Mouse (Mus musculus) gastrocnemius, adult 8-10 months (tissue): ENCODE measurements at regions not wholly inside any gene's neighbourhood (a gene's known extent, or its start where the extent isn't known, plus 50 kb on each side); places are given as distances from the start of the nearest gene placed in this dataset.

Experiments used
- DNase-seq, 2 experiments: peaks; one replicate each; pipeline ENCODE4 v3.0.0; 2022; ENCODE audit warnings: low spot score in 2 of 2

GRCm38 (mm10) chr15:37166744-37167143, 159.2 kb upstream of the Zfp706 start:
- no peak for DNase-seq

- DNase-seq, result no peak
These were observed 158.4 kb upstream of the Zfp706 start for GRCm38 (mm10) chr15:37165887-37166507.

GRCm38 (mm10) chr15:37165216-37165615, 157.6 kb upstream of the Zfp706 start:
- DNase-seq, result no peak

- no peak for DNase-seq
These were observed 156.9 kb upstream of the Zfp706 start for GRCm38 (mm10) chr15:37164191-37165135.

- DNase-seq, result no peak
These were observed 152.4 kb upstream of the Zfp706 start for GRCm38 (mm10) chr15:37159956-37160355.

- no peak for DNase-seq
These were observed 151.8 kb upstream of the Zfp706 start for GRCm38 (mm10) chr15:37159349-37159748.

GRCm38 (mm10) chr15:37157386-37157785, 149.8 kb upstream of the Zfp706 start:
- DNase-seq, result no peak

GRCm38 (mm10) chr15:37154934-37155333, 147.4 kb upstream of the Zfp706 start:
- DNase-seq, result no peak

- no peak for DNase-seq
These were observed 145.6 kb upstream of the Zfp706 start for GRCm38 (mm10) chr15:37153177-37153576.

GRCm38 (mm10) chr15:37135590-37136164, 128.1 kb upstream of the Zfp706 start:
- DNase-seq, result peak; percentile 15 to 21

GRCm38 (mm10) chr15:37134913-37135589, 127.5 kb upstream of the Zfp706 start:
- DNase-seq, result no peak

GRCm38 (mm10) chr15:37134386-37134785, 126.8 kb upstream of the Zfp706 start:
- no peak for DNase-seq

- DNase-seq, result no peak
These were observed 126.3 kb upstream of the Zfp706 start for GRCm38 (mm10) chr15:37133916-37134315.

GRCm38 (mm10) chr15:37127681-37128080, 120.1 kb upstream of the Zfp706 start:
- DNase-seq, result no peak

GRCm38 (mm10) chr15:37127170-37127569, 119.6 kb upstream of the Zfp706 start:
- no peak for DNase-seq

GRCm38 (mm10) chr15:37125823-37126222, 118.2 kb upstream of the Zfp706 start:
- no peak for DNase-seq

- DNase-seq, result no peak
These were observed 117.4 kb upstream of the Zfp706 start for GRCm38 (mm10) chr15:37124951-37125350.

- no peak for DNase-seq
These were observed 116.7 kb upstream of the Zfp706 start for GRCm38 (mm10) chr15:37124299-37124698.

- DNase-seq, result peak; percentile 47 to 51
These were observed 112.8 kb upstream of the Zfp706 start for GRCm38 (mm10) chr15:37120381-37120780.

- DNase-seq, result peak in 1 of 2 experiments; percentile 29
These were observed 106.5 kb upstream of the Zfp706 start for GRCm38 (mm10) chr15:37114119-37114518.

GRCm38 (mm10) chr15:37110462-37110861, 102.9 kb upstream of the Zfp706 start:
- no peak for DNase-seq
